Mouse (Mus musculus) neural tube, embryonic 10.5 days (tissue): ENCODE results near the gene Anapc11.

ENCODE experiments used
- DNase-seq: peaks from one replicate; pipeline ENCODE4 v3.0.0-alpha.2; 2017; ENCODE audit warnings: low spot score; ENCODE audit errors: extremely low spot score

Anapc11 gene

GRCm38 (mm10) chr11:120648001-120648476 is 49.8 kb downstream of the Anapc11 start, which contains the start of gene Myadml2:
TSS of gene Myadml2 (minus strand) at chr11:120648158.
- DNase-seq, result peak; percentile 55

GRCm38 (mm10) chr11:120651872-120652271 is 53.7 kb downstream of the Anapc11 start:
- no peak for DNase-seq

GRCm38 (mm10) chr11:120654741-120655140 is 56.5 kb downstream of the Anapc11 start:
- DNase-seq, result no peak

GRCm38 (mm10) chr11:120657301-120657700 is 59.1 kb downstream of the Anapc11 start:
- no peak for DNase-seq
